Mouse (Mus musculus) embryonic fibroblast, embryonic 13.5 days (primary cell): ENCODE data around the gene Hist1h2bk.

Experiments used
- CTCF ChIP-seq: IDR thresholded peaks from 2 replicates; pipeline ENCODE4 v1.5.1; 2011; ENCODE audit warnings: mild to moderate bottlenecking, control low read depth, low read length, moderate library complexity, borderline replicate concordance; ENCODE audit not compliant: insufficient read depth
- POLR2A ChIP-seq: IDR thresholded peaks from 2 replicates; pipeline ENCODE4 v1.6.1; 2011; ENCODE audit warnings: low read depth, mild to moderate bottlenecking, control low read depth, low read length, moderate library complexity

DNA sequence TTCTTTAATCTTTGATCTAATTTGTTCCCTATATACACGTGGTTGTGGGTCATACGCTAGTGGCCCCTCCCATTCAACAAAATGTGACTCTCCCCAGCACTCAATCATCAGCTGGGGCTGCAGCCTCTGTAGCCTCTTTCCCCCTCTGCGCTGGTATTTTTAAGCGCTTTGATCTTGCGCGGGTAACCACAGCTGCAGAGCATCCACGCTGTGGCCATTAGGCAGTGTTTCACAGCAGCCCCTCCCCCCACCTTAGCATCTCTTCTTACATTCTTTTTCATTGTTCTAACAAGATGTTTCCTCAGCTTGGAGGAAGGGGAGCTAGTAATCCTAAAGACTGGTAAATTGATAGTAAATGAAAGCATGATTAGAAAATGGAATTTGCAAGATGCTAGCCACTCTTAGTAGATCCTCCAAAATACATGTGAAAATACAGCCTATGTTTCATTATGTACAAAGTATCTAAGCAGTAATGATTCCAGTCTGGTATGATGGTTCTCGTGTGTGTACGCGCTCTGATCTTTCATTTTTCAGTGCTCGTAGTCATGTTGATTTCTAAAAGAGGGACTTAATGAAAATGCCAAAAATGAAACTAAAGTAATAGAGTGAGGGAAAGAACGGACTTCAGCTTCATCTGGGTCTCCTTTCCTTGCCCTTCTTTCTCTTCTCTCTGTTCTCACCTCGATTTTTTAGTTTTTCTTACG lies 14.2 kb downstream of the Hist1h2bk start:
- TF ChIP-seq CTCF (no peak), POLR2A (peak; percentile 66)
